Mouse (Mus musculus): Measurements from ENCODE around the gene Tax1bp1.
"Not testable (repeated sequence)": the region's sequence is repeated elsewhere in the genome, so short reads cannot be mapped to it uniquely, and the experiment has no call there.

Tax1bp1 gene

GRCm38 (mm10) chr6:52713104-52713896, at the start of gene Tax1bp1:
Tax1bp1 (plus strand) TSS chr6:52713729.
- DNase-seq = peak; percentile 95

- DNase-seq = no peak
Observed at GRCm38 (mm10) chr6:52667641-52668040, 45.9 kb upstream of the Tax1bp1 start.

GRCm38 (mm10) chr6:52669878-52670277, 43.7 kb upstream of the Tax1bp1 start:
- DNase-seq = not testable (repeated sequence)

- no peak for DNase-seq
Observed at GRCm38 (mm10) chr6:52671791-52672190, 41.7 kb upstream of the Tax1bp1 start.

GRCm38 (mm10) chr6:52672539-52672938, 41.0 kb upstream of the Tax1bp1 start:
- DNase-seq = no peak

GRCm38 (mm10) chr6:52673706-52674105, 39.8 kb upstream of the Tax1bp1 start:
- no peak for DNase-seq

GRCm38 (mm10) chr6:52674541-52674940, 39.0 kb upstream of the Tax1bp1 start:
- no peak for DNase-seq

- DNase-seq = no peak
Observed at GRCm38 (mm10) chr6:52675222-52675921, 38.2 kb upstream of the Tax1bp1 start.

GRCm38 (mm10) chr6:52677534-52677933, 36.0 kb upstream of the Tax1bp1 start:
- DNase-seq = not testable (repeated sequence)

GRCm38 (mm10) chr6:52679565-52679964, 34.0 kb upstream of the Tax1bp1 start:
- DNase-seq = no peak

- DNase-seq = no peak
Observed at GRCm38 (mm10) chr6:52680458-52681032, 33.0 kb upstream of the Tax1bp1 start.

- DNase-seq = no peak
Observed at GRCm38 (mm10) chr6:52681847-52682485, 31.6 kb upstream of the Tax1bp1 start.

- no peak for DNase-seq
Observed at GRCm38 (mm10) chr6:52682607-52683006, 30.9 kb upstream of the Tax1bp1 start.

- DNase-seq = no peak
Observed at GRCm38 (mm10) chr6:52686901-52687500, 26.5 kb upstream of the Tax1bp1 start.

GRCm38 (mm10) chr6:52690365-52690764, 23.2 kb upstream of the Tax1bp1 start:
- DNase-seq = no peak

GRCm38 (mm10) chr6:52691800-52692199, 21.7 kb upstream of the Tax1bp1 start:
- DNase-seq = no peak

GRCm38 (mm10) chr6:52692451-52693063, 21.0 kb upstream of the Tax1bp1 start:
- no peak for DNase-seq

- DNase-seq = no peak
Observed at GRCm38 (mm10) chr6:52697964-52698535, 15.5 kb upstream of the Tax1bp1 start.

GRCm38 (mm10) chr6:52699050-52699449, 14.5 kb upstream of the Tax1bp1 start:
- DNase-seq = no peak

GRCm38 (mm10) chr6:52699899-52700298, 13.6 kb upstream of the Tax1bp1 start:
- DNase-seq = no peak

GRCm38 (mm10) chr6:52703263-52703662, 10.3 kb upstream of the Tax1bp1 start:
- DNase-seq = no peak

- no peak for DNase-seq
Observed at GRCm38 (mm10) chr6:52705280-52705679, 8.2 kb upstream of the Tax1bp1 start.
